Mouse (Mus musculus): ENCODE data around the gene Adgrl1. TPM values are rescaled to one million over a fixed set of nuclear protein-coding genes. Genes with fewer than 3 reads are reported as not detected.
"Not testable (repeated sequence)": the region's sequence is repeated elsewhere in the genome, so short reads cannot be mapped to it uniquely, and the experiment has no call there.

The Adgrl1 gene
- polyA plus RNA-seq, 1 experiment from 2014 or later = 18.8 TPM

DNA sequence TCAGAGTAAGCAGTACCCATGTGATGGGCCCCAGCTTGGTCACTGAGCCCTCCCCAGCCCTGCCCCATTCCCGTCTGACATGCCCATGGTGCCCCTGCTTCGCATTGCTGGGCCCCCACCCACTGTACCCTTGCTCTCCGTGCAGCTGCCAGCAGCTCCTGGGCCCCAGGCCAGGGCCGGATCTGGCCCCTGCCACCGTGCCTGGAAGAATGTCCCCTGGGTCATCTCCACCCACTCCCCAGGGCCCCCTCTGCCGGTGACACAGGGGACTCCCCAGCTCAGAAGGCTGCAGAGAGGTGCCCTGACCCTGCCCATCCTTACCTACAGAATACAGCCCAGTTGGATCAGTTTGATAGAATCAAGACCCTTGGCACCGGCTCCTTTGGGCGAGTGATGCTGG, 80.9 kb downstream of the Adgrl1 start:
- no peak for ATAC-seq (replicated peaks; ENCODE audit: low FRiP score)
- Histone ChIP-seq H3K4me1 (peaks cover 22% of the 10 kb centered on the region), H3K9me3 (replicated peaks) (no peaks in the 10 kb centered on the region), H3K36me3 (peaks cover 58% of the 10 kb centered on the region), H3K4me2 (no peak overlapping the region), H3K4me3 (replicated peaks) (no peak overlapping the region), H3K27me3 (no peaks in the 10 kb centered on the region), H3K9ac (no peak overlapping the region), H3K27ac (no peak overlapping the region)
- WGBS = 88% methylated on average over 8 of the region's 8 CpGs

DNA sequence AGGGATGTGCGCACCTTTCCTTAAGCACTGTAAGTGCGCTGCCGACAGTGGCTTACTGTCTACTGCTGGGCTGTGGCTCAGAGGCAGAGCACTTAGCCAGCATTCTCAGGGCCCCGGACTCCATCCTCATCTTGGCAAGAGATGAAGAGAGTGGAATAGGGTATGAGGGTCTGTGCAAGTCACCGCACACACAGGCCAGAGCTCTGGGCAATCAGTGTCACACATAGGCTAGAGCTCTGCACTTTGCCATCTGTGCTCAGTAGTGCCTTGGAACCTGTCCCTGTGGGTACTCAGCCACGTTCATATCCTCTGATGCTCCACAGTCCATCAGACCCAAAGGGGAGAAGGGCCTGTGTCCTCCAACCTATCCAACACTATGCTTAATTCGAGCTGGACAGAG, 81.6 kb downstream of the Adgrl1 start:
- Histone ChIP-seq H3K4me1 (peaks cover 20% of the 10 kb centered on the region), H3K9me3 (replicated peaks) (no peaks in the 10 kb centered on the region), H3K27me3 (no peaks in the 10 kb centered on the region), H3K4me2 (no peak overlapping the region), H3K4me3 (replicated peaks) (no peak overlapping the region), H3K9ac (no peak overlapping the region), H3K27ac (no peak overlapping the region), H3K36me3 (peaks cover 65% of the 10 kb centered on the region)
- 90% methylated on average over 7 of the region's 7 CpGs for WGBS
- no peak for ATAC-seq (replicated peaks; ENCODE audit: low FRiP score)

DNA sequence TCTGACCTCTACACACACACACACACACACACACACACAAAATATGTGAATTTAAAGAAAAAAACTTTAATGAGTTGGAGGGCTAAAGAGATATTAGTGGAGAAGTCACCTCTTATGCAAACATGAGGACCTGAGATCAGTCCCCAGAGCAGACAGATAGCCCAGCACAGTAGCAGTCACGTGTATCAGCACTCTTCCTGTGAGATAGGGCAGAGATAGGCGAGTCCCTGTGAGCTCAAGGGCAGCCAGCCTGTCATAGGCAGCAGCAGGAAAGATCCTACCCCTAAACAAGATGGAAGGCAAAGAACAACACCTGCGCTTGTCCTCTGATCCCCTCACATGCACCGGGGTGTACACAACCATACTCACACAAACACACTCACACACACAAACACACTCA, 82.5 kb downstream of the Adgrl1 start:
- Histone ChIP-seq H3K27me3 (no peaks in the 10 kb centered on the region), H3K4me1 (peaks cover 11% of the 10 kb centered on the region), H3K9me3 (replicated peaks) (no peaks in the 10 kb centered on the region), H3K36me3 (peaks cover 75% of the 10 kb centered on the region), H3K9ac (no peak overlapping the region), H3K4me2 (no peak overlapping the region), H3K4me3 (replicated peaks) (no peak overlapping the region), H3K27ac (no peak overlapping the region)
- 91% methylated on average over 4 of the region's 4 CpGs for WGBS
- ATAC-seq (replicated peaks; ENCODE audit: low FRiP score) = no peak

DNA sequence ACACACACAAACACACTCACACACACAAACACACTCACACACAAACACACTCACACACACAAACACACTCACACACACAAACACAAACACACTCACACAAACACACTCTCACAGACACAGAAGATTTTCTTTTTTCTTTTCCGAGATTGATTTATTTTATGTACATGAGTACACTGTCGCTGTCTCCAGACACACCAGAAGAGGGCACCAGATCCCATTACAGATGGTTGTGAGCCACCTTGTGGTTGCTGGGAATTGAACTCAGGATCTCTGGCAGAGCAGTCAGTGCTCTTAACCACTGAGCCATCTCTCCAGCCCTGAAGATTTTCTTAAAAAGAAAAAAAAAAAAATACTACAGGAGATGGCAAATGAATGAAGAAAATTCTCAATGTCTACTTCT, 83.3 kb downstream of the Adgrl1 start:
- H3K4me1 ChIP-seq; H3K27me3 ChIP-seq; H3K4me3 ChIP-seq (replicated peaks); H3K9ac ChIP-seq; H3K27ac ChIP-seq; ATAC-seq (replicated peaks; ENCODE audit: low FRiP score); H3K9me3 ChIP-seq (replicated peaks); H3K4me2 ChIP-seq: not testable (repeated sequence)
- H3K36me3 ChIP-seq = peaks cover 82% of the 10 kb centered on the region
- 95% methylated on average over 2 of the region's 2 CpGs for WGBS

DNA sequence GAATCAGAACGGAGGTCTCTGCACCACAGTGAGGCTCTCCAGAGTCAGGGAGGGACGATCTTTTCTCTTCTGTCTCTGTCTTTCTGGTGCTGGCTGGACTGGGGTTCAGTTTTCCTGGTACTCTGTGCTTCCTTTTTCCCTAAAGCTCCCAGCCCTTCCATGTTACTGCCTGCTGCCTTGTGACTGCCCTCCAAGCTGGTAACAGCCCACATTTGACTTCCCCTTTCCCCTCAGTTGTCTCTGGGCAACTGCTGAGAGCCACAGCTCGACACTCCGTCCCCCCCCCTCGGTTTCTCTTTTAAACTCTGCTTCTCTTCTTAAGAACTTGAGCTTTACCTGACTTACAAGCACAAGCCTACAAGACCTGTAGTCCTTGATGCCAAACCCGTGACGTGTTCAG, 89.3 kb downstream of the Adgrl1 start:
- Histone ChIP-seq H3K27ac (no peak overlapping the region), H3K9me3 (replicated peaks) (no peaks in the 10 kb centered on the region), H3K4me3 (replicated peaks) (no peak overlapping the region), H3K27me3 (no peaks in the 10 kb centered on the region), H3K9ac (no peak overlapping the region), H3K4me2 (no peak overlapping the region), H3K36me3 (peaks cover 92% of the 10 kb centered on the region), H3K4me1 (no peaks in the 10 kb centered on the region; the same call in 1 of the 2 replicates)
- WGBS = 91% methylated on average over 7 of the region's 7 CpGs
- ATAC-seq (replicated peaks; ENCODE audit: low FRiP score) = no peak

DNA sequence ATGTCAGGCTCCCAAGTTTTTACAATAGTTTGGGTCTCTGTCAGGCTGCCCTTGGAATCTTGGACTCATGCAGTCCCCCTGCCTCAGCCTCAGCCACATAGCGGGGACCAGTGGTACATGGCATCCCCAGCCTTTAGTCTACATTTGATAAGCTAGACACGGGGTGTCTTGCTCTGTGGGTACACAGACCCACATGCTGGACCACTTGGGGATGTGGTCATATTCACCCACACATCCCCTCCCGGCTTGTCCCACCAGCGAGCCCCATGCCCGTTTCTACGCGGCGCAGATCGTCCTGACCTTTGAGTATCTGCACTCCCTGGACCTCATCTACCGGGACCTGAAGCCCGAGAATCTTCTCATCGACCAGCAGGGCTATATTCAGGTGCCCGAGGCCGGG, 90.3 kb downstream of the Adgrl1 start:
- Histone ChIP-seq H3K27me3 (no peaks in the 10 kb centered on the region), H3K4me3 (replicated peaks) (no peak overlapping the region), H3K36me3 (peaks cover 92% of the 10 kb centered on the region), H3K4me1 (no peaks in the 10 kb centered on the region; the same call in 1 of the 2 replicates), H3K27ac (no peak overlapping the region), H3K9me3 (replicated peaks) (no peaks in the 10 kb centered on the region), H3K9ac (no peak overlapping the region), H3K4me2 (no peak overlapping the region)
- WGBS = 92% methylated on average over 14 of the region's 14 CpGs
- ATAC-seq (replicated peaks; ENCODE audit: low FRiP score) = no peak

Small RNAs within 50 kb of the gene (microRNA-seq; reads per million reads assigned to microRNA genes)
- not detected for gene Gm44330
- gene Gm44450 = not detected

Other genes with a start within 250 kb of the Adgrl1 start
- 220 and 221 TPM in 2 replicates for gene Gipc1, start 247.4 kb upstream of the Adgrl1 start, polyA plus RNA-seq (2015; fragmentation: Nextera tagmentation; extraction: Ambion mirVana)
- 2.4 and 2.9 TPM in 2 replicates for gene Ptger1, start 233.4 kb upstream of the Adgrl1 start, polyA plus RNA-seq (2015; fragmentation: Nextera tagmentation; extraction: Ambion mirVana)
- gene Pkn1, start 200.9 kb upstream of the Adgrl1 start, polyA plus RNA-seq (2015; fragmentation: Nextera tagmentation; extraction: Ambion mirVana) = 29.3 and 34.6 TPM in 2 replicates
- 189 and 192 TPM in 2 replicates for gene Ddx39, start 184.9 kb upstream of the Adgrl1 start, polyA plus RNA-seq (2015; fragmentation: Nextera tagmentation; extraction: Ambion mirVana)
- 31.9 and 35.4 TPM in 2 replicates for gene Adgre5, start 158.8 kb upstream of the Adgrl1 start, polyA plus RNA-seq (2015; fragmentation: Nextera tagmentation; extraction: Ambion mirVana)
- 0.69 and 0.71 TPM in 2 replicates for gene Gm10644, start 55.1 kb downstream of the Adgrl1 start, polyA plus RNA-seq (2015; fragmentation: Nextera tagmentation; extraction: Ambion mirVana)
- 60.7 and 62.2 TPM in 2 replicates for gene Asf1b, start 55.4 kb downstream of the Adgrl1 start, polyA plus RNA-seq (2015; fragmentation: Nextera tagmentation; extraction: Ambion mirVana)
- gene Prkaca, start 72.9 kb downstream of the Adgrl1 start, polyA plus RNA-seq (2015; fragmentation: Nextera tagmentation; extraction: Ambion mirVana) = 161 and 163 TPM in 2 replicates
- gene Samd1, start 97.6 kb downstream of the Adgrl1 start, polyA plus RNA-seq (2015; fragmentation: Nextera tagmentation; extraction: Ambion mirVana) = 11.0 and 11.5 TPM in 2 replicates
- 1.2 and 1.3 TPM in 2 replicates for gene 1700067K01Rik, start 101.4 kb downstream of the Adgrl1 start, polyA plus RNA-seq (2015; fragmentation: Nextera tagmentation; extraction: Ambion mirVana)
- 7.4 and 9.1 TPM in 2 replicates for gene 2210011C24Rik, start 112.1 kb downstream of the Adgrl1 start, polyA plus RNA-seq (2015; fragmentation: Nextera tagmentation; extraction: Ambion mirVana)
- 14.8 and 15.1 TPM in 2 replicates for gene Palm3, start 121.4 kb downstream of the Adgrl1 start, polyA plus RNA-seq (2015; fragmentation: Nextera tagmentation; extraction: Ambion mirVana)
- 2.3 and 3.2 TPM in 2 replicates for gene Il27ra, start 142.5 kb downstream of the Adgrl1 start, polyA plus RNA-seq (2015; fragmentation: Nextera tagmentation; extraction: Ambion mirVana)
- not detected in 2 replicates for gene Rln3, start 144.9 kb downstream of the Adgrl1 start, polyA plus RNA-seq (2015; fragmentation: Nextera tagmentation; extraction: Ambion mirVana)
- 1.2 and 1.6 TPM in 2 replicates for gene Gm10643, start 165.0 kb downstream of the Adgrl1 start, polyA plus RNA-seq (2015; fragmentation: Nextera tagmentation; extraction: Ambion mirVana)
- 10.5 and 10.7 TPM in 2 replicates for gene Rfx1, start 166.7 kb downstream of the Adgrl1 start, polyA plus RNA-seq (2015; fragmentation: Nextera tagmentation; extraction: Ambion mirVana)
- gene Dcaf15, start 204.7 kb downstream of the Adgrl1 start, polyA plus RNA-seq (2015; fragmentation: Nextera tagmentation; extraction: Ambion mirVana) = 9.2 and 11.6 TPM in 2 replicates
- gene Podnl1, start 225.9 kb downstream of the Adgrl1 start, polyA plus RNA-seq (2015; fragmentation: Nextera tagmentation; extraction: Ambion mirVana) = 0.21 and 1.4 TPM in 2 replicates
- gene Cc2d1a, start 247.8 kb downstream of the Adgrl1 start, polyA plus RNA-seq (2015; fragmentation: Nextera tagmentation; extraction: Ambion mirVana) = 22.0 and 28.7 TPM in 2 replicates
- 1.7 and 2.0 TPM in 2 replicates for gene 4930432K21Rik, start 247.9 kb downstream of the Adgrl1 start, polyA plus RNA-seq (2015; fragmentation: Nextera tagmentation; extraction: Ambion mirVana)